Mouse (Mus musculus) heart, adult 9 months (tissue): ENCODE results near the gene Tagap.
A peak's percentile ranks its signal among the peaks of the same experiment; 100 is the strongest.

ENCODE experiments used
- DNase-seq, 2 experiments: peaks; one replicate each; pipeline ENCODE4 v3.0.0; 2022; ENCODE audit warnings: low spot score in 2 of 2

Gene Tagap

DNA sequence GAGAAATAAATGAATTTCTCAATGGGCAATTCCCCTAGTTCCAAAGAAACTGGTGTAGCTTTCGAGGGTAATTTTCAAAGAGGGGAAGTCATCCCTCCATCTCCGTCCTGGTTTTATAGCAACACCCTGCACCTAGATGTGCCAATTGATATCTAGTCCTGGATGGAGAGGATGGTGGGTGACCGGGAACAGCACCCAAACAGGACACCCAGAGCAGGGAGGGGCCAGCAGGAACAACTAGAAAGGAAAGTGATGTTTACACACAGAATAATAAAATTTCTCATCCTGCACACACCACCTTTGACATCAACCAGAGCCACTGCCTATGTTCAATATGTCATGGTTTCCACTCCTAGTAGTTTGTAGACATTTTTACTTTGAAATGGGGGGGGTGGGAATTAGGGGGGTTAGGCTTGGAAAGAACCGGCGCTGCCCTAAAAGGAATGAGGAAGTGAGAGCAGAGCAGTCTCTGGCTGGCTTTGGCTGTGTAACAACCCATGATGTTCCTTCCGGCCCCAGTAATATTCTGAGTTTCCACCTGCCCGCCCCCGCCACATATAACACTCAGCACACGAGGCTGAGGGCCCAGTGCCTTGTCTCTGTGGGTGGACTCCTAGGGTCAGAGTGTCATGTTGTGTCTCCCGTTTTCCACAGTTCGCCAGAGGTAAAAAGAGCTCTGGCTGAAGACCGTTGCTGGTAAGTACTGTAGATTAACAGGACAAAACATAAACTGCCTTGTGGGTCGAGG, at the start of gene Tagap:
Tagap (plus strand) TSS at position 588 of the 748 bp plus-strand sequence.
- DNase-seq, result peak in 1 of 2 experiments; percentile 41

DNA sequence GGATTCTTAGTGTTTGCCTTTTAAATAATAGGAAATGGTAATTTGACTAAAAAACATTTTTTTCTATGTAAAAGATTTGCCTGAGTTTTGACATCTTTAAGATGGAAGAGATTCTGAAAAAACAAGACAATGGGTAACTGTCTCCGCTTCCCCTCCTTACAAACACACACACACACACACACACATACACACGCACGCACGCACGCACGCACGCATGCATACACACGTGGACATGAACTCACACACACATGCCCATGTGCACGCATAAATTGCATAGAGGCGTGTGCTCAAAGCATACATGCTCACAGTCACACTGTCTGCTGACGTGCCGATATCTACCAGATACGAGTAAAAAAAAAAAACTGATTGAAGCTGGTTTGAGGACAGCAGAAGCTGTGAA, 49.3 kb upstream of the Tagap start:
- DNase-seq, result no peak

GRCm38 (mm10) chr17:7877191-7877764, 48.5 kb upstream of the Tagap start:
- peak in 1 of 2 experiments; percentile 23 for DNase-seq

DNA sequence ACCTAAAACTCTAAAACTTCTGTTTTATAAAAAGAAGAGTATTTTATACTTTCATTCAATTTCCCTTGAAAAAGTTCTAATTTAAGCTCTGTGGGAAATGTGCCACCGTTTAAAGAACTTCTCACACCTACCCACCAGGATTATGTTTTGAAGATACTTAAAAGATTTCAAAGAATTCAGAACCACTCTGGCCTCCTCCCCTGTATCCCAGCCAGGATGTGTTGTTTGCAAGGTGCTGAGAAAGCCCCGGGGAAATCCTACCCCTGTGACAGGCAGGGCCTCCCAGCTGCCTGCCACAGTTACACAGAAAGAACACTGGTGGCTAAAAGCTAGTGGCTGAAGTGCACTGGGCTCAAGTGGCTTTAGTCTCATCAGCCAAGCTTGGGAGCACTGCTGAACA, 47.9 kb upstream of the Tagap start:
- no peak for DNase-seq

DNA sequence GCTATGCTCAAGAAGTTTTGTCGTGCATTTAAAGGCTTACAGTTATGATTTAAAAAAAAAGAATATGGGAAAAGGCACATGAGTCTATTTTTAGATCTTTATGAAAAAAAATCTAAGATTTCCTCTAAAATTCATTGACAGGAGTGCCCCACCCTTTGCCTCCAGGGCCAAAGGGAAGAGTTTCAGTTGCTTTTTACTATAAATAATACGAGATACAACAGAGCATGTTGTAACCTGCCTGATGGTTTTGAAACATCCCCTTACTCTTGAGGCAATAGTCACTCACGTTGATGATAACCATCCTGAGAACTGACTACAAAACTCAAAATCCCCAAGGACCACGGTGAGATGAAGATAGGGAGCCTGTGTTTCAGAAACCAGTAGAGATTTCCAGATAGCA, 46.3 kb upstream of the Tagap start:
- DNase-seq, result no peak

GRCm38 (mm10) chr17:7883126-7883525, 42.7 kb upstream of the Tagap start:
- no peak for DNase-seq

GRCm38 (mm10) chr17:7884606-7885005, 41.2 kb upstream of the Tagap start:
- no peak for DNase-seq

DNA sequence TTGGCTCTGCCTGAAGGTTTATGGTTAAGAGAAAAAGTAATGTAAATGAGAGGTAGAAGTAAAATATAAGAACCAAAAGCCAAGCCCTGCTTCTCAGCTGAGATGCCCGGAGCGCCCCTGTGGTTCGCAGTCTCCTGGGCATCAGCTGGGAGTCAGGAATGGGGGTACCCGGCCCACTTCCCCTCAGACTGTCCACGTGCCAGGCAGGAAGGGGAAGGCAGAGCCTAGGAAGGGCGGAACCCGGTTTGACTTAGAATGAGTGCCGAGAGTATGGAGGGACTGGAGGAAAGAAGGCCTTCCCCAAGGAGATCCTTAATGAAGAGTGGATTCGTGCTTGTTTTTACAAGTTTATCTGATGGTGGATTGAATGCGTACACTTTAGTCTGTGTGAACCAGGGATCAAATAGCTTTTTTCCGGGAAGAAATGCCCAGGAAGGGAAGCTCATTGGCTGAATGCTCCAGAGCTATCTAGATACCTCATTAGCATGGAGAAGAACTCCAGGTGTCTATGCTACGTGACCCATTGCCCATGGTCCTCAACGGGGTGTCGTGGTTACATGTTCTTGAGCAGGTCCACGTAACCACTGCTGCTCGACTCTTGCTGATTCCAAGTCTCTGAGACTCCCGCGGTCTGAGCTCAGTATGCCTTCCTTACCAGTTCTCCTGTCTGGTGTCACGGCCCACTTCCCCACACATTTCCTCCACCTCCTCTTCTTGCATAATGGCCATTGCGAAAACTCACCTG, 38.6 kb upstream of the Tagap start:
- no peak for DNase-seq

- no peak for DNase-seq
Measured at GRCm38 (mm10) chr17:7888291-7888690, 37.5 kb upstream of the Tagap start.

- DNase-seq, result no peak
Measured at GRCm38 (mm10) chr17:7889026-7889425, 36.8 kb upstream of the Tagap start.

GRCm38 (mm10) chr17:7892676-7893075, 33.1 kb upstream of the Tagap start:
- DNase-seq, result no peak

GRCm38 (mm10) chr17:7894094-7894493, 31.7 kb upstream of the Tagap start:
- no peak for DNase-seq

- DNase-seq, result no peak
Measured at GRCm38 (mm10) chr17:7896047-7896635, 29.7 kb upstream of the Tagap start.

DNA sequence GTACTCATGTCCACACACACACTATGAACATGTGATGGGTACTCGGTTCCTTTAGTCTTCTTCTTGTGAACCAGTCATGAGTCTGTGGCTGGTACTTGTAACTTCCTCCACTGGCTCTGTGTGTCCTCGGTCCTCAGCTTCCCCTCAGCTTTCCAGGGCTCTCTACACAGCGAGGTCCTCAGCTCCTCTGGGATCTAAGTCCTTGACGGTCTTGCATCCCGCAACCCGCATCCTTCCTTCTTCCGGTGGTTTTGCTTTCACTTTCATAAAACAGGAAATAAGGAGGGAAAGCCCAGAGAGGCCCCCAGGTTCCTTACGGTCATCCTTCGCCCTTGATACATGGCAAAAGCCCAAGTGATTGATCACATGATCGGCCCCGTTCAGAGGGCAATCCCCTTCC, 28.7 kb upstream of the Tagap start:
- DNase-seq, result no peak

DNA sequence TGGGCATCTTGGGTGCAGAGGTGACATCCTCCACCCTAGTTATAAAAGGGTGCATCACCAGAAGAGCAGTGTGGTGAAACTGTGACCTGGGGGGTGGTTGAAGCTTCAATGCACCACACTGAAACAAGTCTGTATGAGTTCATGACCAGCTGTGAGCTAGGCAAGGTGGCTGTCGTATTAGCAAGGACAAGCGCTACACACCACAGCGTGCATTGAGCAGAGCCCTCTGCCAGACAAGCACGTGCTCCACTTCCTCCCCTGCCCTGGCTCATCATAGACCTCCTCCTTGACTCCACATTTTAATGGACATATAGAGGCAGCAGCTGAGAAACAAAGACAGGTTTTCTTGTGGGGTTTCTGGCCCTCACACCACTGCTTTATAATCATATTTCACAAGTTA, 28.0 kb upstream of the Tagap start:
- no peak for DNase-seq

GRCm38 (mm10) chr17:7899233-7899632, 26.6 kb upstream of the Tagap start:
- peak; percentile 41 to 50 for DNase-seq

GRCm38 (mm10) chr17:7899961-7900360, 25.8 kb upstream of the Tagap start:
- DNase-seq, result no peak

GRCm38 (mm10) chr17:7901536-7901935, 24.3 kb upstream of the Tagap start:
- DNase-seq, result no peak

DNA sequence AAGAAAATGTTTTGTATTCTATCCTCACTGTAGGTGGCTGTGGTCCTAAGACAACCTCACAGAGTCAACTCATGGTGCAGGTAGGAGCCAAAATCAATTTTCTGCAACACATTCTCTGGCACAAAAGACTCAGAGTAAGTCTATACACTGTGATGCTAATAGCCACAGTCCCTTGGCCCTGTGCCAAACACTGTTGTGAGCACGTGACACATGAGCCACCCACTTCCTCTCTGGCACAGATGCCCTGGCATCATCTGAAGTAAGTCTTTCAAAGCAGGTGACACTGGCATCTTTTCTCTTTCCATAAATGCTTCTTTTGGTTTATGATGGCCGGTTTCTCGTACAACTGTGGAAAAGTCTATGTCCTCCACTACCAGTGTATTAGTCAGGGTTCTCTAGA, 23.4 kb upstream of the Tagap start:
- no peak for DNase-seq

DNA sequence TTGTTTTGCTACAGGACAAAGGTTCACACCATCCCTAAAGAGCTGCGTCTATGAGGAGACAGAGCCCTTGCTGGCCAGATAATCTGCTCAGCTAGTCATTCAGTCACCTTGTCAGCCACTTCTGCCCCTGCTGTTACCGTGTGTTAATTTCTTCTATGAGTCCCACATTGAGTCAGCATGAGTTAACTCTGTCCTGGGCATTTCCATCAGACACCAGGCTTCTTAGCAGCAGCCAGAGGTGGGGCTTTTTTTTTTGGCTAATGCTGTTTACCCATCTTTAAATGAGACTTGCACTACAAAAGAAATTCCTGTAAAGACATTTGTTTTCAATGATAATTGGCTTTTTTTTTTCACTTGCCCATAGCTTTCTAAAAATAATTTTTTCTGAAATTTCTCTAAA, 20.8 kb upstream of the Tagap start:
- no peak for DNase-seq

- DNase-seq, result no peak
Measured at GRCm38 (mm10) chr17:7905936-7906685, 19.7 kb upstream of the Tagap start.
